Mouse (Mus musculus) embryonic fibroblast, embryonic 13.5 days (primary cell): ENCODE measurements at regions not wholly inside any gene's neighbourhood (a gene's known extent, or its start where the extent isn't known, plus 50 kb on each side); places are given as distances from the start of the nearest gene placed in this dataset.

Source experiments
- CTCF ChIP-seq: IDR thresholded peaks from 2 replicates; pipeline ENCODE4 v1.5.1; 2011; ENCODE audit warnings: mild to moderate bottlenecking, control low read depth, low read length, moderate library complexity, borderline replicate concordance; ENCODE audit not compliant: insufficient read depth
- POLR2A ChIP-seq: IDR thresholded peaks from 2 replicates; pipeline ENCODE4 v1.6.1; 2011; ENCODE audit warnings: low read depth, mild to moderate bottlenecking, control low read depth, low read length, moderate library complexity

DNA sequence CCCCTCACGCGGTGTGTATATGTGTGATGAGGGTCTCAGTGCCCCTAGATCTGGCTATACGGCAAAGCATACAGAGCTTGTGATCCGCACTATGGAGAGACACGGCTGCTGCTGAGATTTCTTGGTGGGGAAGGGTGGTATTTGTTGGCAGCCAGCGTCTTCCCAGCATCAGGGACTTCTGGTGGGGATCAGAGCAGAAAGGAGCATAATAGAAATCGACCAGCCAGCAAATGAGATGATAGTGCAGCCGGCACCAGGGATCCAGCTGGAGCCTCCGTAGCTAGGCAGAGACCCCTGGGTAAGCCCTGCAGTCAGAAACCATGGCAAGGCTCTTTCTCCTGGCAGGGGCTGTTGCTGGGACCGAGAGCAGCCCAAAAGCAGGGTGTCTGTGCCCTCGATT is 425.2 kb upstream of the Kcnab2 start:
- TF ChIP-seq CTCF: no peak
- no peak for TF ChIP-seq POLR2A
